Mouse (Mus musculus) liver, embryonic 14.5 days (tissue): Measurements from ENCODE around the gene Slc22a12. TPM values are rescaled to one million over a fixed set of nuclear protein-coding genes. Genes with fewer than 3 reads are reported as not detected.

Source experiments
- ATAC-seq: fragments of 200-750 bp; cut with Nextera tagmentation; 2 replicates; pipeline ENCODE4 v1.8.0; 2017; ENCODE audit warnings: moderate number of reproducible peaks, mild to moderate bottlenecking, moderate library complexity; ENCODE audit not compliant: insufficient read depth
- DNase-seq, 3 experiments: peaks; one replicate each; pipeline ENCODE4 v3.0.0-alpha.2; 2012 to 2013; ENCODE audit warnings: low read depth in 3 of 3, low spot score in 3 of 3
- H3K27ac ChIP-seq: fragments of 300-500 bp; sonication (generic); 2 replicates; pipeline ENCODE4 v1.5.1; 2014; ENCODE audit warnings: moderate library complexity, mild to moderate bottlenecking, control low read depth, inconsistent platforms
- H3K27me3 ChIP-seq: fragments of 300-500 bp; sonication (generic); 2 replicates; pipeline ENCODE4 v1.6.1; 2014; ENCODE audit warnings: mild to moderate bottlenecking, low read length, moderate library complexity; ENCODE audit not compliant: control insufficient read depth, insufficient read depth
- H3K36me3 ChIP-seq: fragments of 300-500 bp; sonication (generic); replicated peaks from 2 replicates; pipeline ENCODE4 v1.6.1; 2014; ENCODE audit warnings: low read depth; ENCODE audit not compliant: control insufficient read depth, insufficient read depth
- H3K4me1 ChIP-seq, 2 experiments: fragments of 200-500 bp in 1 of 2; fragments of 300-500 bp in 1 of 2; sonication (generic) in 1 of 2; replicated peaks; 2 replicates each; pipeline ENCODE4 v1.6.1; 2012 to 2014; ENCODE audit warnings: antibody characterized with exemption in 1 of 2, inconsistent platforms in 1 of 2, low read length in 1 of 2; ENCODE audit not compliant: control insufficient read depth in 2 of 2, insufficient read depth in 2 of 2
- H3K4me2 ChIP-seq: fragments of 300-500 bp; sonication (generic); 2 replicates; pipeline ENCODE4 v1.6.1; 2014; ENCODE audit warnings: low read depth, mild to moderate bottlenecking, control low read depth, moderate library complexity
- H3K4me3 ChIP-seq, 2 experiments: fragments of 200-500 bp in 1 of 2; fragments of 300-500 bp in 1 of 2; sonication (generic) in 1 of 2; 2 replicates each; pipeline ENCODE4 v1.5.1; 2012 to 2014; ENCODE audit warnings: low read depth in 2 of 2, low read length in 2 of 2, mild to moderate bottlenecking in 2 of 2, control low read depth in 1 of 2, inconsistent platforms in 1 of 2, moderate library complexity in 1 of 2; ENCODE audit not compliant: insufficient read depth in 1 of 2
- H3K9ac ChIP-seq: fragments of 300-500 bp; sonication (generic); replicated peaks from 2 replicates; pipeline ENCODE4 v1.6.1; 2014; ENCODE audit warnings: mild to moderate bottlenecking, control low read depth, moderate library complexity
- H3K9me3 ChIP-seq: fragments of 300-500 bp; sonication (generic); 2 replicates; pipeline ENCODE4 v1.6.1; 2016; ENCODE audit warnings: low read length, mixed read lengths; ENCODE audit not compliant: control insufficient read depth
- CTCF ChIP-seq: IDR thresholded peaks from 2 replicates; pipeline ENCODE4 v1.5.1; 2016; ENCODE audit warnings: antibody characterized with exemption, low read depth, control low read depth
- EP300 ChIP-seq: IDR thresholded peaks from 2 replicates; pipeline ENCODE4 v1.6.1; 2016; ENCODE audit warnings: antibody characterized with exemption, low read depth
- WGBS: fragments of 180-500 bp; shearing (Covaris S2); extraction: QIAGEN DNeasy Blood & Tissue Kit; methylation state at CpG from one replicate; pipeline ENCODE4 v1.1.7; 2014; ENCODE audit not compliant: insufficient replicate concordance; 5-methylcytosine and 5-hydroxymethylcytosine counted together
- polyA plus RNA-seq, 2 experiments: library from polyadenylated mRNA; depleted of rRNA in 1 of 2; stranded (reverse) in 1 of 2; unstranded in 1 of 2; fragments of >200 nt; fragmentation: Nextera tagmentation in 1 of 2; extraction: Ambion mirVana in 1 of 2; gene quantifications; 2 replicates each; pipeline versions ENCODE4 v1.2.1 to v1.2.3; 2012 to 2014

The Slc22a12 gene
- polyA plus RNA-seq, 2 experiments = not detected

DNA sequence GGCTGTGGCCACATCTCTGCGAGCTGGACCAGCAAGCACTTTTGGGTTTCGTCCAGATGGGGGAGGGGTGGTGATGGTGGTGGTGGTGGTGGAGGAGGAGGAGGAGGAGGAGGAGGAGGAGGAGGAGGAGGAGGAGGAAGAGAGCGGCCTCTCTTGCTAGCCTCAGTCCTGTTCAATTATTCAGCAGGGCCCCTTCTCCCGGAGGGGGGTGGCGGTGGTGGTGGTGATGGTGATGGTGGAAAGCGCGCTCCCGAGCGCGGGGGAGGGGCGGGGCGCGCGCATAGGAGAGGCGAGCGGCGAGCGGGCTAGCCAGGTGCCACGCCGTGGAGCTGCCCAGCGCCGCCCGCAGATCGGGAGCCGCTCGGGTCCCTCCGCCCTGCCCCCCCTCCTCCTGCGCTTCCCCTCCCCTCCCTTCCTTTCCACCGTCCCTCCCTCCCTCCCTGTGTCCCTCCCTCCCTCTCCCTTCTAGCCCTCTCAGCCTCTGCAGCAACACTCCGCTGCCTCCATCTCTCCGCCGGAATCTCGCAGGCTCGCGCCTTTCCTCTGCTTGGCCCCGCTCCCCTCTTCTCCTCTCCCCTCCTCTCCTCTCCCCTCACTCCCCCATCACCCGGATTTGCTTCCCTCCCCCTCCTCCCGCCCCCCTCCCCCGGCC, 45.6 kb downstream of the Slc22a12 start:
- DNase-seq = no peak
- Histone ChIP-seq H3K27me3 (peaks cover 76% of the 10 kb centered on the region), H3K4me1 (no peaks in the 10 kb centered on the region), H3K36me3 (no peaks in the 10 kb centered on the region), H3K4me3 (no peak overlapping the region), H3K4me2 (peak overlapping the region; percentile 26), H3K9me3 (no peaks in the 10 kb centered on the region), H3K9ac (no peak overlapping the region), H3K27ac (no peak overlapping the region)
- TF ChIP-seq CTCF = no peak
- TF ChIP-seq EP300 = no peak
- ATAC-seq = no peak
- 2% methylated on average over 28 of the region's 39 CpGs for WGBS

DNA sequence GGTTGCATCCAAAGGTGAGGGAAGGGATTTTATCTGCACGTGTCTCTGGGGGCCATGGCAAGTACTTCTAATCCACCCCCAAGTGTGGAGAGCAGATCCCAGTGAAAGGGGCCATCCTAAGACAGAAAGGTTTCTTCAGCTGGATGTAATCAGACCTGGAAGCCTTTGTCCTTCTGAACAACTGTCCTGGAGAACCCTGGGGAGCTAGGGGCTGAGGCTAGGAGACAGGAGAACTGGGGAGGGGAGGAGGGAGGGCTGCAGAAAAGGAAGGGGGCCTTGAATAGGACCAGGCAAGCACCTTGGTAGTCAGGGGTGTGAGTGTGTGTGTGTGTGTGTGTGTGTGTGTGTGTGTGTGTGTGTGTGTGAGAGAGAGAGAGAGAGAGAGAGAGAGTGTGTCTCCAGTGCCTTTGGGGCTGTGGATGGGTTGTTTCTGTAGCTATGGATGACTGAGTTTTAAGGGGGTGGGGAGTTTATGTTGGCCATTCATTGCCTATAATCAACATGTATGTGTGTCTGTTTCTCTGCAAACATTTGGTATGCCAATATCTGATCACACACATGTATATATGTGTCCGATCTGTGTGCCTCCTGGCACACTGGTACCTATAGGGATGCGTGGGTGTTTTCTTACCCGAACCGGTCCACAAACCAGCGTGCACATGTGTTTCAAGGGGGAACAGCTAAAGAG, 46.2 kb downstream of the Slc22a12 start:
- no peaks in the 10 kb centered on the region for H3K9me3 ChIP-seq
- H3K4me1 ChIP-seq = no peaks in the 10 kb centered on the region
- DNase-seq (no peak), ATAC-seq (no peak)
- H3K36me3 ChIP-seq = no peaks in the 10 kb centered on the region
- H3K4me3 ChIP-seq = no peak overlapping the region
- H3K4me2 ChIP-seq = no peak overlapping the region
- WGBS = 15% methylated on average over 6 of the region's 6 CpGs
- H3K27ac ChIP-seq = no peak overlapping the region
- no peak for TF ChIP-seq CTCF
- TF ChIP-seq EP300 = no peak
- H3K9ac ChIP-seq = no peak overlapping the region
- H3K27me3 ChIP-seq = peaks cover 69% of the 10 kb centered on the region

DNA sequence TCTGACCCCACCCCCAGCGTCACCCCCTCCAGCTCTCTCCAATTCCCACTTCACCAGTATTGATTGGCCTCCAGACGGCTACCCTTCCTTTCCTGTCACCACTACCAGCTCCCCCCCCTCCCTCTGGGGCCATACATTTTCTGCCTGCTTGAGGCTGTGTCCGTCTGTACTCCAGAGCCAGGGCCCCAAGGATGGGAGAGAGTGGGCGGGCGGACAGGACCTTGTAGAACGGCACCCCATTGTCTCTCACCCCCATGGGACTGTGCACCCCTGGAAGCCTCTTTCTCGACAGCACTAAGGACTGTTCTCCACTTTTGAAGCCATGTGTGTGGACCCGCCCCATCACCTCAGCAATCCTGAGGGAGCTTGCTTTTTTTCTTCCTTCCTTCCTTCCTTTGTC, 47.1 kb downstream of the Slc22a12 start:
- Histone ChIP-seq H3K27me3 (peaks cover 62% of the 10 kb centered on the region), H3K9me3 (no peaks in the 10 kb centered on the region), H3K27ac (no peak overlapping the region), H3K4me3 (no peak overlapping the region), H3K9ac (no peak overlapping the region), H3K4me1 (no peaks in the 10 kb centered on the region), H3K4me2 (no peak overlapping the region), H3K36me3 (no peaks in the 10 kb centered on the region)
- ATAC-seq = no peak
- WGBS = 23% methylated on average over 8 of the region's 8 CpGs
- no peak for DNase-seq
- TF ChIP-seq EP300 (no peak), CTCF (no peak)

DNA sequence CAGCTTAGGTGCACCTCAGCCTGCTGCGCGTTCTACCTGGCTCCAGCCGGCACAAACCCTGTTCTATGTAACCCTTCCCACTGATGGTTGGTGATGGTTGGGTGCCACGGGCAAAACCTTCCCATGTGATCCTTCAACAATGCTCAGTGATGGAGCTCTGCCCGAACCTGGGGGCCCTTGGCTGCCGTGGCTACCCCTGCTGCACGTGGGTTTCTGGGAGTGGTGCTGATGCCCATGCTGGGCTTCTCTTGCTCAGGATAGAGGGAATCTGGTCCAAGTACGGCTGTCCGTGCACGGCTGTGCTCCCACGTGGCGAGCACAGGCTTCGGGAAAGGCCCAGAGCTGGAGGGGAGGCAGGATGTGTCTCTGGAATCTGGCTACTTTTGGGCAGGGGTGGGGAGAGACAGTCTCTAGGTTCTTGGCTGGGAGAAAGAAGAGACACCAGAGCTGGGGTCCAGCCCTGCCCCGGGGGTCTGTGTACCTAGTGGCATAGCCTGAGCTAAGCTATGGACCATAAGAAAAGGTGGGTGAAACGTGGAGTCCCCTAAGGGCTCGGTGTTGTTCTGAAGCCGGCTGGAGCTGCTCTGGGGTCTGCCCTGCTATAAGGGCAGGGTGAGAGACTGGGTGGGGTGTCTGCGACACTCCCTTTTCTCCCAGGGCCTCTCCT, 48.2 kb downstream of the Slc22a12 start:
- no peak for DNase-seq
- H3K4me2 ChIP-seq = no peak overlapping the region
- ATAC-seq = no peak
- H3K4me1 ChIP-seq = no peaks in the 10 kb centered on the region
- H3K27me3 ChIP-seq = peaks cover 51% of the 10 kb centered on the region
- H3K9ac ChIP-seq = no peak overlapping the region
- 44% methylated on average over 18 of the region's 18 CpGs for WGBS
- TF ChIP-seq CTCF = no peak
- no peak for TF ChIP-seq EP300
- no peak overlapping the region for H3K4me3 ChIP-seq
- no peaks in the 10 kb centered on the region for H3K9me3 ChIP-seq
- no peaks in the 10 kb centered on the region for H3K36me3 ChIP-seq
- no peak overlapping the region for H3K27ac ChIP-seq

DNA sequence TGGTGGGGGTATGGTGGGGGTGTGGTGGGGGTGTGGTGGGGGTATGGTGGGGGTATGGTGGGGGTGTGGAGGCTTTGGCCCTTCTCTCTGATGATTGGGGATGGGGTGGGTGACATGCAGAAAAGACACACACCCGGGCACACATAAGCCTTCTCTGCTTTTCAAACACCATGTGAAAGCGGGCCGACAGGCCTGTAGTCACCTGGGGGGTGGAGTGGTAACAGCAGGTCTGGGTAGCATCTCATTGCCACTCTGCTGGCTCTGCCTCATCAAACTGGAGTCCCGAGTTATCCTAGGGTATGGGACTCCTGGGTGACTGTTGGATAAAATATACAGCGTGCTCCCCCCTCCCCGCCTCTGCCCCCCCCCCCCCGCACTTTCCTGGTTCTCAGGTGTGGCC, 48.8 kb downstream of the Slc22a12 start:
- Histone ChIP-seq H3K27me3 (peaks cover 45% of the 10 kb centered on the region), H3K4me1 (no peaks in the 10 kb centered on the region), H3K27ac (no peak overlapping the region), H3K9ac (no peak overlapping the region), H3K36me3 (no peaks in the 10 kb centered on the region), H3K4me3 (no peak overlapping the region), H3K9me3 (no peaks in the 10 kb centered on the region), H3K4me2 (no peak overlapping the region)
- ATAC-seq = no peak
- TF ChIP-seq CTCF (no peak), EP300 (no peak)
- no peak for DNase-seq
- 41% methylated on average over 7 of the region's 7 CpGs for WGBS
